Mouse (Mus musculus) erythroblast, embryonic 14.5 days (primary cell): ENCODE data around the gene Rbms2.
"Not testable (repeated sequence)": the region's sequence is repeated elsewhere in the genome, so short reads cannot be mapped to it uniquely, and the experiment has no call there.

ENCODE experiments used
- GATA1 ChIP-seq: IDR thresholded peaks from 2 replicates; pipeline ENCODE4 v1.6.1; 2012; ENCODE audit warnings: low read length, inconsistent platforms, mixed read lengths
- TAL1 ChIP-seq: IDR thresholded peaks from 3 replicates; pipeline ENCODE4 v1.6.1; 2012; ENCODE audit warnings: low read length, inconsistent platforms, mixed read lengths

DNA sequence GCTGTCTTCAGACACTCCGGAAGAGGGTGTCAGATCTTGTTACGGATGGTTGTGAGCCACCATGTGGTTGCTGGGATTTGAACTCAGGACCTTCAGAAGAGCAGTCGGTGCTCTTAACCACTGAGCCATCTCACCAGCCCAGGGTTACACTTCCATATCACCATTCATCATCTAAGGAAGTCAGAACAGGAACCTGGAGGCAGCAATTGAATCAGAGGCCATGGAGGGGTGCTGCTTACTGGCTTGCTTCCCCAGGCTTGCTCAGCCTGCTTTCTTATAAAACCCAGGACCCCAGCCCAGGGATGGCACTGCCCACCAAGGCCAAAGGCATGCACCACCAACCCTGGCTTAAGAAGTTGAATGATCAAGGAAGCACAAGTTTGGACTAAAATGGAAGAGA, 14.4 kb downstream of the Rbms2 start:
- not testable (repeated sequence) for TF ChIP-seq TAL1, GATA1
